Mouse (Mus musculus): ENCODE measurements around the gene Tspan15.

DNA sequence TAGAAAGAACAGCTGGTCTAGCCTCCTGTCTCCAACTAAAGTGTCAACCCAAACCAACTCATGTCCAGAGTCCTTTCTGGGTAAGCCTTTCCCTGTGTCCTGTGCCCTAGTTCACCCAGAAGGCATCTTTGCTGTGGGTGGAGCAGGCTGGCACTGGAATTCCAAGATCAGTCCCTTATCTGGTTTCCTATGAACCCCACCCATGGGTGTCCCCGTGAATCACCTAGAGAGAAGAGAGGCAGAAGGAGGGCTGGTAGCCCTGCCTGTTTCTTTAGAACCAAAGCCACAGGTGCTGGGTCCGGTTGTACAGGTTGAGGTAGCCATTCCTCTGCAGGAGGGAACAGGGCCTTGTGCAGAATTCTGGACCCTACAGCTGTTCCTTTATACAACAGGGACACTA, 9.4 kb downstream of the Tspan15 start:
- TF ChIP-seq GATA1 (IDR thresholded peaks at IDR 0.05; ENCODE audit: borderline replicate concordance, low read length): no peak
- TF ChIP-seq CTCF (IDR thresholded peaks at IDR 0.05; ENCODE audit: low read depth, low read length): no peak
- TF ChIP-seq TAL1 (conservative IDR thresholded peaks at IDR 0.05; ENCODE audit: low read depth, low read length): no peak
